Mouse (Mus musculus): ENCODE results near the gene Selenov.
"Not testable (repeated sequence)": the region's sequence is repeated elsewhere in the genome, so short reads cannot be mapped to it uniquely, and the experiment has no call there.

The Selenov gene

GRCm38 (mm10) chr7:28290165-28290564 lies 821 bp downstream of the Selenov start:
- no peak for DNase-seq

GRCm38 (mm10) chr7:28280630-28281029 lies 10.4 kb downstream of the Selenov start:
- no peak for DNase-seq

- DNase-seq = no peak
These were observed 12.7 kb downstream of the Selenov start for GRCm38 (mm10) chr7:28278279-28278652.

GRCm38 (mm10) chr7:28277615-28278278 lies 13.2 kb downstream of the Selenov start, which contains the start of gene Eid2b:
Gene Eid2b, plus strand, starts transcription at chr7:28277739.
- peak; percentile 96 for DNase-seq

- DNase-seq = no peak
These were observed 13.8 kb downstream of the Selenov start for GRCm38 (mm10) chr7:28277237-28277614.

GRCm38 (mm10) chr7:28271761-28272160 lies 19.2 kb downstream of the Selenov start:
- DNase-seq = no peak

GRCm38 (mm10) chr7:28269355-28269754 lies 21.6 kb downstream of the Selenov start:
- DNase-seq = no peak

GRCm38 (mm10) chr7:28268576-28268975 lies 22.4 kb downstream of the Selenov start:
- no peak for DNase-seq

- peak; percentile 66 for DNase-seq
These were observed 22.9 kb downstream of the Selenov start for GRCm38 (mm10) chr7:28268042-28268531.

- peak; percentile 73 for DNase-seq
These were observed 23.6 kb downstream of the Selenov start, which contains the start of gene Eid2 for GRCm38 (mm10) chr7:28267129-28268041. Gene Eid2, plus strand, starts transcription at chr7:28267881.

GRCm38 (mm10) chr7:28265391-28265790 lies 25.6 kb downstream of the Selenov start:
- DNase-seq = no peak

GRCm38 (mm10) chr7:28263786-28264185 lies 27.2 kb downstream of the Selenov start:
- DNase-seq = peak; percentile 69

- DNase-seq = no peak
These were observed 28.1 kb downstream of the Selenov start for GRCm38 (mm10) chr7:28262861-28263260.

GRCm38 (mm10) chr7:28255476-28255875 lies 35.5 kb downstream of the Selenov start:
- DNase-seq = no peak

- DNase-seq = no peak
These were observed 36.4 kb downstream of the Selenov start for GRCm38 (mm10) chr7:28254591-28254990.

- DNase-seq = no peak
These were observed 39.0 kb downstream of the Selenov start for GRCm38 (mm10) chr7:28251976-28252375.

- DNase-seq = no peak
These were observed 42.0 kb downstream of the Selenov start for GRCm38 (mm10) chr7:28248957-28249356.

GRCm38 (mm10) chr7:28243943-28244342 lies 47.0 kb downstream of the Selenov start:
- DNase-seq = not testable (repeated sequence)
